Mouse (Mus musculus): ENCODE measurements around the gene Tbc1d9b.
"Not testable (repeated sequence)": the region's sequence is repeated elsewhere in the genome, so short reads cannot be mapped to it uniquely, and the experiment has no call there.

Gene Tbc1d9b

GRCm38 (mm10) chr11:50138206-50138822 is 7.1 kb downstream of the Tbc1d9b start:
- in situ Hi-C loops (cut with MboI), result no loop called here

DNA sequence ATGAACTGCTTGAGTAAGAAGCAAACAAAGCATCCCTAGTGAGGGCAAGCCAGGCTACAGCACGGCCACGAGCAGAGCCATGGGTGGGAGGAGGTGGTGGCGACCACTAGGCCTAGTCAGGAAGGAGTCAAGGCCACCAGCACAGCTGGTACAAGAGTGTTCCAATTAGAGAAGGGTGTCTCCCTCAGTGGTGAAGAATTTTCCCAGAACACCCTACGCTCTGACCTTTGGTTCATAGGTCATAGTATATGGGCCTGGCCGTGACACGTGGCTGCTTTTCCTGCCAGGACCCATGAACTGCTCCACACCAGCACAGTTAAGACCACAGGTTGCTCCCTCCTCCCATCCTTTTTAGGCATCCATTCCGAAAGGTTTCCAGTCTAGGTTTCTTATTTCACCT is 8.4 kb downstream of the Tbc1d9b start:
- in situ Hi-C loops (cut with MboI), result no loop called here

DNA sequence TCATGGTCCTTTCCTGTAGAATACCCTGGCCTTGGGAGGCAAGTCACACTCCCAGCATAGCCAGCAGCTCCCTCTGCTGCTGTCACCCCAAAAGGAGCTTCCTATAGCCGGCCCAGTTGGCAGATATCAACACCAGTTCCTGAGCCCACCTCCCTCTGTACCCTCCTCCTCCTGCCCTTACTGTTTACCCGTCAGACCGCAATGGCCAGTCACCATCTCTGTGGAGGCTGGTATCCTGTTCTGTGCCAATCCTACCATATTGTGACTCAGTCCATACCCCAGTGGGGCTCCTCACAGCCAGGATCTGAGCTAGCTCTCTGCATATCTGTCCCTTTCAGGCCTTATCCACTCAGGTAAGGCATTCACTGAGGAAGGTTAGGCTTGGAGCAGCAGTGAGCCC is 14.3 kb downstream of the Tbc1d9b start:
- in situ Hi-C loops (cut with MboI), result no loop called here

DNA sequence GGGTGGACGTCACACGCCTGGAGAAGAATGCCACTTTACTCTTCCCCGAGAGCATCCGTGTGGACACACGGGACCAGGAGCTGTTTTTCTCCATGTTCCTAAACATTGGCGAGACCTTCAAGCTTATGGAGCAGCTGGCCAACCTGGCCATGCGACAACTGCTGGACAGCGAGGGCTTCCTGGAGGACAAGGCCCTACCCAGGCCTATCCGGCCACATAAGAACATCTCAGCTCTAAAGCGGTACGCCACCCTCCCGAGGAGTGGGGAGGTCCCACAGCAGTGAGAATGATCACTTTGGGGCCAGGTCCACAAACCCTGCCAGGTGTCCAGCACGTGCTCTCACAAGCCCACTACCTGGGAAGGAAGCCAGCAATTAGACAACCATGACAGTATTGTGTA is 14.9 kb downstream of the Tbc1d9b start:
- in situ Hi-C loops (cut with MboI), result no loop called here

GRCm38 (mm10) chr11:50147267-50147957 is 16.2 kb downstream of the Tbc1d9b start:
- in situ Hi-C loops (cut with MboI), result no loop called here

DNA sequence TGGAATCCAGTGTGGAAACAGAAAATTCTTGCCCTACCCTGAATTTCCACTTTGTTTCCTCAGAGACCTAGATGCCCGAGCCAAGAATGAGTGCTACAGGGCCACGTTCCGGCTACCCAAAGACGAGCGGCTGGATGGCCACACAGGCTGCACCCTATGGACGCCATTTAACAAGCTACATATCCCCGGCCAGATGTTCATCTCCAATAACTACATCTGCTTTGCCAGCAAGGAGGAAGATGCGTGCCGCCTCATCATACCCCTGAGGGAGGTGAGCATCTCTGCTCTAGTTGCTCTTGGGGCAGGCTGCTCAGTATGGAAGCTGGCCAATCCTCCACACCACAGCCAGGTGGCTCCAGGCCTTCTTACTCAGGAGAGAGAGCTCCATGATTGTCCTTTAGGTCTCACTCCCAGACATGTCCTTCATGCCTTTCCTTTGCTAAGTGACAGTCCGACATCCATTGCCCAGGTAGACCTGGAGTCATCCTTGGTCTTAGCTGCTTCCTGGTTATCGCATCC is 16.8 kb downstream of the Tbc1d9b start:
- in situ Hi-C loops (cut with MboI), result no loop called here

DNA sequence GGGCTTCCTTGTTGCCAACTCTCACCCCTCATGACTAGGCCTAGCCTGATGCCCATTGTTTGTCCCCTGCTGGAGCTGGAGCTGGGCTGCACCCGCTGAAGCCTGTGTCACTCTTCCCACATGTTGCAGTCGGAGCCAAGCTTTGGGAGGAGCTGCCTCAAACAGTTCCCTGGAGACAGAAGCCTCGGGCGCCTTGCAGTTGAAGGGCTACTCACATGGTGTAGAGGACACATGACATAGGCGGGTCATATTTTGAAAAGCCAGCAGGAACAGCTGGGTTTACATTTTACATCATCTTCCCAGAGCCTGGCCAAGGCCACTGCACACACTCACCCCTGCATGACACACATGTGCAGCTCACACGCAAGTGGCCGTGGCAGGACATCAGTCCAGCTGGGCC is 18.0 kb downstream of the Tbc1d9b start:
- in situ Hi-C loops (cut with MboI), result no loop called here

GRCm38 (mm10) chr11:50149603-50150150 is 18.5 kb downstream of the Tbc1d9b start:
- in situ Hi-C loops (cut with MboI), result no loop called here

DNA sequence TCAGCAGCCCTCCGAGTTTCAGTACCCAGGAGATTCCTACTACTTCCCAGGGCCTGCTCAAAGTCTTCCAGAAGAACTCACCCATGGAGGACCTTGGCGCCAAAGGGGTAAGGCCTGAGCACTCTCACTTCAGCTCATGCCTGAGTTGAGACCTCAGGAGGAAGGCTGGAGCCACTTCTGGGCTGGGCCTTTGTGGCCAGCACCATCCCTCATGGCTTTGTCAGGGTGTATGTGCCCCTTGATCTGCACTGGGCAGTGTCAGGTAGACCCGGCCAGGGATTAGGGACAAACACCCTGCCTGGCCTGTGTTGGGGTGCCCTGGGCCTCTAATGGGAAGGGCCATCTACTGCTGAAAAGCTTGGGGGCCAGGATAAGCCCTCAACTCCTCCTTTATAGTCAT is 20.2 kb downstream of the Tbc1d9b start:
- in situ Hi-C loops (cut with MboI), result no loop called here

GRCm38 (mm10) chr11:50154166-50154565 is 23.0 kb downstream of the Tbc1d9b start:
- in situ Hi-C loops (cut with MboI), result no loop called here

GRCm38 (mm10) chr11:50154777-50155520 is 23.8 kb downstream of the Tbc1d9b start:
- in situ Hi-C loops (cut with MboI), result no loop called here

GRCm38 (mm10) chr11:50155785-50156184 is 24.6 kb downstream of the Tbc1d9b start:
- in situ Hi-C loops (cut with MboI), result no loop called here

GRCm38 (mm10) chr11:50156725-50157258 is 25.6 kb downstream of the Tbc1d9b start:
- in situ Hi-C loops (cut with MboI), result no loop called here

DNA sequence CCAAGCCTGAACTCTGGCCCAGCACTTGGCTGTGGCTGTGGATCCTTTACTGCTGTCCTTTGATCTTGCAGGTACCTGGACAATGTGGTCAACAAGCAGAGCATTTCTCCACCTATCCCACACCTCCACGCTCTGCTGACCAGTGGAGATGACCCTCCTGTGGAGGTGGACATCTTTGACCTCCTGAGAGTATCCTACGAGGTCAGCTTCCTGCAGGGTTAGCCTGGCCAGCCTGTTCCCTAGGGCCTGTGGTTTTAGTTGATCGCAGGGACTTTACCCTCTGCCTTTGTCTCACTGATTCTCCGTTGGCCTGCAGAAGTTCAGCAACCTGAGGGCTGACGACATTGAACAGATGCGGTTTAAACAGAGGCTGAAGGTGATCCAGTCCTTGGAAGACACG is 27.1 kb downstream of the Tbc1d9b start:
- in situ Hi-C loops (cut with MboI), result no loop called here

DNA sequence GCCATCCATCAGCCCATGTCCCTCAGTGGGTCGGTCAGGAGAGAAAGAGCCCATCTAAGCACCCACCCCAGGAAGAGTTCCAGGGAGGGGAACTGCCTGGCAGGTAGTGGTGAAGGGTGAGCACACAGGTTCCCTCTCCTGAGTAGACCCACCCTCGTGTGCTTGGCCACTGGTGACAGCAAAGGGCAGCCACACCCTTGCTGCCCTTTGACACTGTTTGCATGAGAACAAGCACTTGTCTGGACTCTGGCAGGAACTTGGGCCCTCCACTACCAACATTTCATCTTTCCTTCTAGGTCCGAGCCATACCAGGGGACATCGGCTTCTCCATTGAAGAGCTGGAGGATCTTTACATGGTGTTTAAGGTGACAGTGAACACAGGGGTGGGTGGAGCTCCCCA is 28.2 kb downstream of the Tbc1d9b start:
- in situ Hi-C loops (cut with MboI), result no loop called here

- in situ Hi-C loops (cut with MboI), result no loop called here
These were observed 30.5 kb downstream of the Tbc1d9b start for GRCm38 (mm10) chr11:50161578-50162304.

- in situ Hi-C loops (cut with MboI), result no loop called here
These were observed 31.3 kb downstream of the Tbc1d9b start for GRCm38 (mm10) chr11:50162338-50163050.

DNA sequence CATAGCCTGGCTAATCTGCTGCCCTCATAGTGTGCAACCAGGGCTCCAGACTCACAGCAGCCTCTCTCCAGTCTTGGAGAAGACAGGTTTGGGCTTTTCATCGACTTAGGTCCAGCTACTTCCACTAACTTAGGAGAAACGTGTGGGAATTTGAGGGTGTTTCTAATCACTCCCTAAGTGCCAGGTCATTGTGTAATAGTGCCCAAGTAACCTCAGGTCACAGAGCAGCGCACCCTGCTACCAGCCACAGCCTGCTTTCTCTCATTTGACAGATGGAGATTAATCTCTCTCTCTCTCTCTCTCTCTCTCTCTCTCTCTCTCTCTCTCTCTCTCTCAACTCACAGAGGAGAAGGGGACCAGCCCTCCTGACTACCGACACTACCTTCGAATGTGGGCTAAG is 37.2 kb downstream of the Tbc1d9b start:
- in situ Hi-C loops (cut with MboI), result no loop called here

DNA sequence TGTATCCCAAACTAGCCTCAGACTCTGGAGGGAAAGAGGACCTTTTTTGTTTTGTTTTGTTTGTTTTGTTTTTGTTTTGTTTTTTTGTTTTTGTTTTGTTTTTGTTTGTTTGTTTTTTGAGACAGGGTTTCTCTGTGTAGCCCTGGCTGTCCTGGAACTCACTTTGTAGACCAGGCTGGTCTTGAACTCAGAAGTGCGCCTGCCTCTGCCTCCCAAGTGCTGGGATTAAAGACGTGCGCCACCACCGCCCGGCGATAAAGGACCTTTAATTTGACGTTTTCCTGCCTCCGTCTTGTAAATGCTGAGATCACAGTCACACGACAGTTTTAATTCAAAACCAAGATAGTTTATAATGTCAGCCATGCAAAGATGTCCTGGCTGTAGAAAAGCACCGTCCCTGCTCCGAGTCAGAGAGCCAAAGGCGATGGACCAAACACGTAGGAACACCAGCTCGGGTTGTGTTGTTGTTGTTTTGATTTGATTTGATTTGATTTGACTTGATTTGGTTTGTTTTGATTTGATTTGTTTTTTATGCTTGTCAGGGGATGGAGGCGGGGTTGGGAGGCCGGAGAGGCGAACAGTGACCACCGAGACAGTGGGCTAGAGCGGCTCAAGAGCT is 43.0 kb downstream of the Tbc1d9b start, which contains the start of gene Mrnip:
TSS of gene Mrnip (plus strand) at position 334 of the 619 bp plus-strand sequence.
- in situ Hi-C loops (cut with MboI), result not testable (repeated sequence)

DNA sequence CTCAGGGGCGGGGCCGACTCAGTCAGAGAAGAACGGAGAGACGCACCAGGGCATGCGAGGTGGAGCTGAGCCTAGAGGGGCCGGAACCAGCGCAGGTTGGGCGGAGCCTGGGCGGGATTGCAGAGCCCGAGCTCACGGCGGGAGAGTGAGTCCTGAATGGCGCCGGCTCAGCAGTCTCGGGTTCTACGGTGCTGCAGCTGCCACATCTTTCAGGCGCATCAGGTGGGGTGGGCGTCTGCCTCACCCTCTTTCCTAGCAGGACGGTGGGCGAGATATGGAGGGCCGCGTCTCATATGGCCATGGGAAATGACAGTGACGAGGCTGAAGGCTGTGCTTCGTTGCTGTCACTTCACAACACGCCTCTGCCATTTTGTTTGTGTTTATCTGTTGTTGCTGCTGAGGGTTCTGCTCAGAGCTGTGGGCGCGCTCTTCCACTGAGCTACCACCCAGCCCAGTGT is 43.6 kb downstream of the Tbc1d9b start:
- in situ Hi-C loops (cut with MboI), result no loop called here

Measured in mature B cell (primary cell).